Mouse (Mus musculus) hindbrain, embryonic 12.5 days (tissue): ENCODE data around the gene Frmd4a. TPM values are rescaled to one million over a fixed set of nuclear protein-coding genes. Genes with fewer than 3 reads are reported as not detected.
A peak's percentile ranks its signal among the peaks of the same experiment; 100 is the strongest.

Experiments used
- ATAC-seq: fragments of 200-750 bp; cut with Nextera tagmentation; 2 replicates; pipeline ENCODE4 v1.8.0; 2017; ENCODE audit warnings: moderate TSS enrichment; ENCODE audit not compliant: low FRiP score
- H3K27ac ChIP-seq: fragments of 300-500 bp; sonication (generic); 2 replicates; pipeline ENCODE4 v1.5.1; 2016; ENCODE audit warnings: mild to moderate bottlenecking
- H3K27me3 ChIP-seq: fragments of 300-500 bp; sonication (generic); 2 replicates; pipeline ENCODE4 v1.6.1; 2016; ENCODE audit warnings: mild to moderate bottlenecking
- H3K36me3 ChIP-seq: fragments of 300-500 bp; sonication (generic); 2 replicates; pipeline ENCODE4 v1.6.1; 2016; ENCODE audit warnings: mild to moderate bottlenecking
- H3K4me1 ChIP-seq: fragments of 300-500 bp; sonication (generic); 2 replicates; pipeline ENCODE4 v1.6.1; 2016
- H3K4me2 ChIP-seq: fragments of 300-500 bp; sonication (generic); replicated peaks from 2 replicates; pipeline ENCODE4 v1.6.1; 2016; ENCODE audit warnings: mild to moderate bottlenecking
- H3K4me3 ChIP-seq: fragments of 300-500 bp; sonication (generic); 2 replicates; pipeline ENCODE4 v1.5.1; 2016; ENCODE audit warnings: mild to moderate bottlenecking
- H3K9ac ChIP-seq: fragments of 300-500 bp; sonication (generic); 2 replicates; pipeline ENCODE4 v1.6.1; 2016; ENCODE audit warnings: mild to moderate bottlenecking, moderate library complexity
- H3K9me3 ChIP-seq: fragments of 300-500 bp; sonication (generic); replicated peaks from 2 replicates; pipeline ENCODE4 v1.6.1; 2016; ENCODE audit warnings: mild to moderate bottlenecking
- WGBS: fragments of 180-500 bp; shearing (Covaris S2); methylation state at CpG from one replicate; pipeline ENCODE4 v1.1.7; 2016; 5-methylcytosine and 5-hydroxymethylcytosine counted together
- polyA plus RNA-seq: library from polyadenylated mRNA; unstranded; fragments of >200 nt; fragmentation: Nextera tagmentation; extraction: Ambion mirVana; gene quantifications from 2 replicates; pipeline ENCODE4 v1.2.1, GENCODE M21; 2016

Frmd4a gene
- polyA plus RNA-seq, 1 experiment from 2014 or later, result 69.6 TPM

GRCm38 (mm10) chr2:4449860-4450480 is 432.5 kb downstream of the Frmd4a start:
- Histone ChIP-seq H3K4me1 (peaks cover 32% of the 10 kb centered on the region), H3K9me3 (no peaks in the 10 kb centered on the region), H3K27me3 (no peaks in the 10 kb centered on the region), H3K4me3 (no peak overlapping the region), H3K4me2 (no peak overlapping the region), H3K9ac (no peak overlapping the region), H3K36me3 (no peaks in the 10 kb centered on the region), H3K27ac (no peak overlapping the region)
- 84% methylated on average over 12 of the region's 12 CpGs for WGBS
- no peak for ATAC-seq

GRCm38 (mm10) chr2:4452590-4453400 is 435.3 kb downstream of the Frmd4a start:
- no peaks in the 10 kb centered on the region for H3K36me3 ChIP-seq
- H3K9me3 ChIP-seq, result no peaks in the 10 kb centered on the region
- WGBS, result 24% methylated on average over 12 of the region's 12 CpGs
- no peak overlapping the region for H3K4me2 ChIP-seq
- H3K27me3 ChIP-seq, result no peaks in the 10 kb centered on the region
- peaks cover 46% of the 10 kb centered on the region for H3K4me1 ChIP-seq
- no peak overlapping the region for H3K4me3 ChIP-seq
- H3K27ac ChIP-seq, result peak overlapping the region; percentile 70
- H3K9ac ChIP-seq, result no peak overlapping the region
- ATAC-seq, result peak; percentile 68

- Histone ChIP-seq H3K27ac (no peak overlapping the region), H3K9ac (no peak overlapping the region), H3K36me3 (no peaks in the 10 kb centered on the region), H3K4me3 (no peak overlapping the region), H3K4me1 (peaks cover 67% of the 10 kb centered on the region), H3K27me3 (no peaks in the 10 kb centered on the region), H3K4me2 (no peak overlapping the region), H3K9me3 (no peaks in the 10 kb centered on the region)
- WGBS, result 67% methylated on average over 11 of the region's 11 CpGs
- no peak for ATAC-seq
These were observed 437.8 kb downstream of the Frmd4a start for GRCm38 (mm10) chr2:4455097-4456025.

GRCm38 (mm10) chr2:4460897-4461296 is 443.4 kb downstream of the Frmd4a start:
- Histone ChIP-seq H3K4me1 (peaks cover 58% of the 10 kb centered on the region), H3K36me3 (no peaks in the 10 kb centered on the region), H3K4me3 (no peak overlapping the region), H3K4me2 (no peak overlapping the region), H3K9ac (no peak overlapping the region), H3K27me3 (no peaks in the 10 kb centered on the region), H3K9me3 (no peaks in the 10 kb centered on the region), H3K27ac (peak overlapping the region; percentile 44)
- 0 out of 2 replicates have a peak, but pooled peaks have one; percentile 36 for ATAC-seq
- 41% methylated on average over 5 of the region's 5 CpGs for WGBS

- Histone ChIP-seq H3K36me3 (no peaks in the 10 kb centered on the region), H3K27ac (peak overlapping the region; percentile 44), H3K27me3 (no peaks in the 10 kb centered on the region), H3K9ac (no peak overlapping the region), H3K4me2 (no peak overlapping the region), H3K4me1 (peaks cover 58% of the 10 kb centered on the region), H3K9me3 (no peaks in the 10 kb centered on the region), H3K4me3 (no peak overlapping the region)
- ATAC-seq, result peak; percentile 58
- WGBS, result 5% methylated on average over 2 of the region's 2 CpGs
These were observed 444.0 kb downstream of the Frmd4a start for GRCm38 (mm10) chr2:4461514-4461913.

- Histone ChIP-seq H3K9me3 (no peaks in the 10 kb centered on the region), H3K4me3 (no peak overlapping the region), H3K9ac (no peak overlapping the region), H3K4me1 (peaks cover 52% of the 10 kb centered on the region), H3K27me3 (no peaks in the 10 kb centered on the region), H3K27ac (peak overlapping the region; percentile 14; the same call in 1 of the 2 replicates), H3K36me3 (no peaks in the 10 kb centered on the region), H3K4me2 (no peak overlapping the region)
- 23% methylated on average over 11 of the region's 11 CpGs for WGBS
- no peak for ATAC-seq
These were observed 445.0 kb downstream of the Frmd4a start for GRCm38 (mm10) chr2:4462480-4462879.

- peaks cover 13% of the 10 kb centered on the region; the same call in 1 of the 2 replicates for H3K9me3 ChIP-seq
- no peak overlapping the region for H3K4me3 ChIP-seq
- no peaks in the 10 kb centered on the region for H3K27me3 ChIP-seq
- H3K9ac ChIP-seq, result no peak overlapping the region
- WGBS, result 72% methylated on average over 3 of the region's 3 CpGs
- H3K36me3 ChIP-seq, result peaks cover 13% of the 10 kb centered on the region; the same call in 1 of the 2 replicates
- H3K4me1 ChIP-seq, result peaks cover 16% of the 10 kb centered on the region
- no peak for ATAC-seq
- no peak overlapping the region for H3K27ac ChIP-seq
- no peak overlapping the region for H3K4me2 ChIP-seq
These were observed 448.6 kb downstream of the Frmd4a start for GRCm38 (mm10) chr2:4466084-4466483.

- WGBS, result 94% methylated on average over 7 of the region's 7 CpGs
These were observed 449.8 kb downstream of the Frmd4a start for GRCm38 (mm10) chr2:4467314-4467713.

GRCm38 (mm10) chr2:4472760-4473480 is 455.4 kb downstream of the Frmd4a start:
- Histone ChIP-seq H3K4me3 (no peak overlapping the region), H3K4me2 (no peak overlapping the region), H3K4me1 (peaks cover 10% of the 10 kb centered on the region), H3K27ac (no peak overlapping the region), H3K36me3 (peaks cover 35% of the 10 kb centered on the region), H3K9me3 (peaks cover 13% of the 10 kb centered on the region; the same call in 1 of the 2 replicates), H3K27me3 (no peaks in the 10 kb centered on the region), H3K9ac (no peak overlapping the region)
- WGBS, result 46% methylated on average over 7 of the region's 7 CpGs
- no peak for ATAC-seq

More at GRCm38 (mm10) chr2:4467314-4467713, 449.8 kb downstream of the Frmd4a start:
- ATAC-seq, result no peak
- Histone ChIP-seq H3K9me3 (peaks cover 13% of the 10 kb centered on the region; the same call in 1 of the 2 replicates), H3K9ac (no peak overlapping the region), H3K4me2 (no peak overlapping the region), H3K27me3 (no peaks in the 10 kb centered on the region), H3K36me3 (peaks cover 13% of the 10 kb centered on the region; the same call in 1 of the 2 replicates), H3K4me1 (peaks cover 4% of the 10 kb centered on the region), H3K27ac (no peak overlapping the region), H3K4me3 (no peak overlapping the region)

GRCm38 (mm10) chr2:4473866-4474538 is 456.5 kb downstream of the Frmd4a start:
- Histone ChIP-seq H3K9ac (no peak overlapping the region), H3K9me3 (peaks cover 4% of the 10 kb centered on the region; the same call in 1 of the 2 replicates), H3K4me1 (peaks cover 10% of the 10 kb centered on the region), H3K36me3 (peaks cover 28% of the 10 kb centered on the region), H3K27ac (no peak overlapping the region), H3K4me3 (no peak overlapping the region), H3K27me3 (no peaks in the 10 kb centered on the region), H3K4me2 (no peak overlapping the region)
- 73% methylated on average over 7 of the region's 8 CpGs for WGBS
- no peak for ATAC-seq

- no peak for ATAC-seq
- H3K9me3 ChIP-seq, result no peaks in the 10 kb centered on the region
- H3K27ac ChIP-seq, result no peak overlapping the region; the same call in 1 of the 2 replicates
- H3K4me3 ChIP-seq, result no peak overlapping the region
- no peaks in the 10 kb centered on the region for H3K27me3 ChIP-seq
- H3K4me1 ChIP-seq, result peaks cover 10% of the 10 kb centered on the region
- no peak overlapping the region for H3K4me2 ChIP-seq
- H3K9ac ChIP-seq, result no peak overlapping the region
- peaks cover 28% of the 10 kb centered on the region for H3K36me3 ChIP-seq
These were observed 457.0 kb downstream of the Frmd4a start for GRCm38 (mm10) chr2:4474539-4474937.
